Mouse (Mus musculus) midbrain, embryonic 16.5 days (tissue): Measurements from ENCODE around the gene Ankrd61. TPM values are rescaled to one million over a fixed set of nuclear protein-coding genes. Genes with fewer than 3 reads are reported as not detected.

Source experiments
- ATAC-seq: fragments of 200-750 bp; cut with Nextera tagmentation; 2 replicates; pipeline ENCODE4 v1.8.0; 2017; ENCODE audit warnings: moderate TSS enrichment
- H3K27ac ChIP-seq: fragments of 300-500 bp; sonication (generic); 2 replicates; pipeline ENCODE4 v1.5.1; 2014; ENCODE audit warnings: mild to moderate bottlenecking, low read length, mixed read lengths
- H3K27me3 ChIP-seq: fragments of 300-500 bp; sonication (generic); 2 replicates; pipeline ENCODE4 v1.6.1; 2014; ENCODE audit warnings: low read depth, low read length, mixed read lengths; ENCODE audit not compliant: control insufficient read depth, insufficient read depth
- H3K36me3 ChIP-seq: fragments of 300-500 bp; sonication (generic); 2 replicates; pipeline ENCODE4 v1.6.1; 2014; ENCODE audit warnings: mild to moderate bottlenecking, low read length, moderate library complexity, mixed read lengths; ENCODE audit not compliant: control insufficient read depth, insufficient read depth
- H3K4me1 ChIP-seq: fragments of 300-500 bp; sonication (generic); 2 replicates; pipeline ENCODE4 v1.6.1; 2014; ENCODE audit warnings: mild to moderate bottlenecking, low read length, mixed read lengths; ENCODE audit not compliant: control insufficient read depth, insufficient read depth
- H3K4me2 ChIP-seq: fragments of 300-500 bp; sonication (generic); 2 replicates; pipeline ENCODE4 v1.6.1; 2014; ENCODE audit warnings: mild to moderate bottlenecking, low read length, mixed read lengths
- H3K4me3 ChIP-seq: fragments of 300-500 bp; sonication (generic); 2 replicates; pipeline ENCODE4 v1.5.1; 2014; ENCODE audit warnings: low read depth, mild to moderate bottlenecking, low read length, moderate library complexity, mixed read lengths
- H3K9ac ChIP-seq: fragments of 300-500 bp; sonication (generic); 2 replicates; pipeline ENCODE4 v1.6.1; 2014; ENCODE audit warnings: low read depth, low read length, mixed read lengths
- H3K9me3 ChIP-seq: fragments of 300-500 bp; sonication (generic); replicated peaks from 2 replicates; pipeline ENCODE4 v1.6.1; 2014; ENCODE audit warnings: mild to moderate bottlenecking, low read length, mixed read lengths; ENCODE audit not compliant: control insufficient read depth, poor library complexity, severe bottlenecking
- WGBS: fragments of 180-500 bp; shearing (Covaris S2); extraction: QIAGEN DNeasy Blood & Tissue Kit; methylation state at CpG from one replicate; pipeline ENCODE4 v1.1.7; 2014; 5-methylcytosine and 5-hydroxymethylcytosine counted together
- polyA plus RNA-seq: library from polyadenylated mRNA; unstranded; fragments of >200 nt; fragmentation: Nextera tagmentation; extraction: Ambion mirVana; gene quantifications from 2 replicates; pipeline ENCODE4 v1.2.1, GENCODE M21; 2015

Ankrd61 gene
- polyA plus RNA-seq, 1 experiment from 2014 or later = 0.78 TPM

DNA sequence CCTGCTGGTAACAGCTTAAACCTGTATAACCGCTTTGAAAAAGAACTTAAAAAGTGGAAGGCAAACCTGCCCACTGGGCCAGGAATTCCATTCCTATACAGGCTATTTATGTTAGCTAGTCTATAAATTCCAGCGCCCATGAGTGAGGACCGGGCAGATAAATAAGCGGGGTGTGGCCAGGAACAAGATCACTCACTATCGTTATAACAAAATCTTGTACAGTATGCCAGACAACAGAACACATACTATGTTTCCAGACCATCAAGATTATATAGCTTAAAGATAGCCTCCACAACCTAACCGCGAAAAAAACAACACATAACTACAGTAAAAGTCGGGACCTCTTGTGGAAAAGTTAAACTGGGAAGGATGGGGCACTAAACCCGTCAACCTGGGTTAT, 11.4 kb upstream of the Ankrd61 start:
- Histone ChIP-seq H3K4me1 (peaks cover 19% of the 10 kb centered on the region), H3K9ac (peak overlapping the region; percentile 71), H3K4me2 (peak overlapping the region; percentile 90), H3K27ac (peak overlapping the region; percentile 88), H3K4me3 (peak overlapping the region; percentile 66), H3K9me3 (no peaks in the 10 kb centered on the region), H3K27me3 (no peaks in the 10 kb centered on the region), H3K36me3 (peaks cover 11% of the 10 kb centered on the region)
- 3% methylated on average over 9 of the region's 9 CpGs for WGBS
- ATAC-seq = peak; percentile 10; the same call in 1 of the 2 replicates

DNA sequence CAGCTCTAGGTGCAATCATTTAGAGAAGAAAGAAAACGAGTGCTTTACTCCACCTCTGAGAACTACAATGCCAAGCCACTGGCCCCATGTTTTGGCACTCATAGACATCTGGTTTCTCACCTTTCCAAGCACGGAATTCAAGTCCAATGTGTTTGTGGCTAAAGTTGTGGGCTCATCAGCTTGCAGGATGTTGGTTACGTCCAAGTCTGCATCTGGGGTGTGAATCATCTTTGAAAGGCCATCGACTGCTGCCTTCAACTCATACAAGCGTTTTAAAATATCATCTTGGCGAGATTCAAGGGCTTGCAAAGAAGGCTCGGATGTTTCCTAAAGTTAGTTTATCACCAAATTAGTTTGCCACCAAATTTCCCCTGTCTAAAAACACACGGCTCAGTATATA, 8.9 kb upstream of the Ankrd61 start:
- H3K4me1 ChIP-seq = peaks cover 19% of the 10 kb centered on the region
- 87% methylated on average over 8 of the region's 8 CpGs for WGBS
- H3K9ac ChIP-seq = no peak overlapping the region
- no peak overlapping the region for H3K4me2 ChIP-seq
- H3K36me3 ChIP-seq = peaks cover 31% of the 10 kb centered on the region
- ATAC-seq = no peak
- H3K9me3 ChIP-seq = no peaks in the 10 kb centered on the region
- H3K4me3 ChIP-seq = no peak overlapping the region
- no peak overlapping the region for H3K27ac ChIP-seq
- no peaks in the 10 kb centered on the region for H3K27me3 ChIP-seq

DNA sequence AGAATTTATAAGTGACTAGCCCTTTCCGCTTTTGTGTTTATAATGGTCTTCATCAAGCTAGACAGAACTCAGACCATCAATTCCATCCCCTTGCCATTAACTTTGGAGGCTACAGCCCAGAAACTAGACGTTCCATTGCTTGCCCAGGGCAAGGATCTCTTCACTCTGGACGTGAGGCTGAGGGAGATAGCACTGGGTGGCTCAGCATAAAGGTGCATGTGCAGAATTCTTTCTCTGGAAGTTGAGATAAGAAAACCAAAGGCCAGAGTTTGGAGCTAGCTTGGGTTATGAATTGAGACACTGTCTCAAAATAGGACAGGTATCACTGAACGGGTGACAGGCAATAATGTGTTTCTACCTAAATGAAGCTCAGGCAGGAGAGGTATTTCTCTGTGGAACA, 6.3 kb upstream of the Ankrd61 start:
- H3K4me2 ChIP-seq = no peak overlapping the region
- no peak overlapping the region for H3K4me3 ChIP-seq
- 91% methylated on average over 4 of the region's 4 CpGs for WGBS
- H3K9ac ChIP-seq = no peak overlapping the region
- H3K4me1 ChIP-seq = peaks cover 7% of the 10 kb centered on the region
- no peaks in the 10 kb centered on the region for H3K27me3 ChIP-seq
- ATAC-seq = no peak
- no peaks in the 10 kb centered on the region for H3K9me3 ChIP-seq
- H3K27ac ChIP-seq = no peak overlapping the region
- peaks cover 33% of the 10 kb centered on the region for H3K36me3 ChIP-seq

DNA sequence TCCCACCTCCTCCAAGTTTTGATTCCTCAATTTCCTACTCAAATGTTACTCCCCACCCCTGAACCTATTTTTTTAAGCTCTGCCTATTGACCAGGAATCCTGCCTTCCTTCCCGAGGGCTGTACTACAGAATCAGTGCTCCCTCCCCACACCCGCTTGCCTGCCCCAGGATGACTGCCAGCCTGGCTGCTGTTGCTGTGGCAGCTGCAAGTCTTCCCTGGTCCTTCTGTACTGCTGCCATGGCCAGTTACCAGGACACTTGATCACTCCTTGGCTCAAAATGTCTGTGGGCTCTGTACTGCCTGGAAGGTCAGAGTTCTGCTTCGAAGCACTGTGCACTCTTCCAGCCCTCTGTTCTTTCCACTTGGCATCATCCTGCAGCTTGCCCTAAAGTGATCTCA, 4.6 kb upstream of the Ankrd61 start:
- no peaks in the 10 kb centered on the region for H3K27me3 ChIP-seq
- no peak overlapping the region for H3K4me3 ChIP-seq
- ATAC-seq = no peak
- H3K36me3 ChIP-seq = peaks cover 38% of the 10 kb centered on the region
- H3K4me1 ChIP-seq = no peaks in the 10 kb centered on the region
- 80% methylated on average over 3 of the region's 3 CpGs for WGBS
- H3K4me2 ChIP-seq = no peak overlapping the region
- no peaks in the 10 kb centered on the region for H3K9me3 ChIP-seq
- H3K27ac ChIP-seq = no peak overlapping the region
- H3K9ac ChIP-seq = no peak overlapping the region

DNA sequence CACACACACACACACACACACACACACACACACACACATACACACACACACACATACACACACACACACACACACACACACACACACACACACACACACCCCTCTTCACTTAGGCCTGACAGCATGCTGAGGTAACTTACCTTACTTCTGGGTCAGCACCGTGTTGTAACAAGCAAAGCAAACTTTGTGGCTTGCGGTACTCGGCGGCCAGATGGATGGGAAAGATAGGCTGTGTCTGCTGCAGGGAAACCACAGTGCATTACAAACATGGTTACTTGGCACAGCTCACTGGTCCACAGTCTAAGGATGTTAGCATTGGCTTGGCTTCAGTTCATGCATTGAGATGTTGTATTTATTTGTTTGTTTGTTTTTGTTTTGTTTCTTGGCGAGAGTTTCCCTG, 4.1 kb downstream of the Ankrd61 start:
- Histone ChIP-seq H3K4me1 (no peaks in the 10 kb centered on the region), H3K27ac (no peak overlapping the region), H3K9ac (no peak overlapping the region), H3K4me2 (no peak overlapping the region), H3K4me3 (no peak overlapping the region), H3K27me3 (no peaks in the 10 kb centered on the region), H3K9me3 (no peaks in the 10 kb centered on the region), H3K36me3 (peaks cover 22% of the 10 kb centered on the region)
- ATAC-seq = no peak
- 89% methylated on average over 5 of the region's 5 CpGs for WGBS

DNA sequence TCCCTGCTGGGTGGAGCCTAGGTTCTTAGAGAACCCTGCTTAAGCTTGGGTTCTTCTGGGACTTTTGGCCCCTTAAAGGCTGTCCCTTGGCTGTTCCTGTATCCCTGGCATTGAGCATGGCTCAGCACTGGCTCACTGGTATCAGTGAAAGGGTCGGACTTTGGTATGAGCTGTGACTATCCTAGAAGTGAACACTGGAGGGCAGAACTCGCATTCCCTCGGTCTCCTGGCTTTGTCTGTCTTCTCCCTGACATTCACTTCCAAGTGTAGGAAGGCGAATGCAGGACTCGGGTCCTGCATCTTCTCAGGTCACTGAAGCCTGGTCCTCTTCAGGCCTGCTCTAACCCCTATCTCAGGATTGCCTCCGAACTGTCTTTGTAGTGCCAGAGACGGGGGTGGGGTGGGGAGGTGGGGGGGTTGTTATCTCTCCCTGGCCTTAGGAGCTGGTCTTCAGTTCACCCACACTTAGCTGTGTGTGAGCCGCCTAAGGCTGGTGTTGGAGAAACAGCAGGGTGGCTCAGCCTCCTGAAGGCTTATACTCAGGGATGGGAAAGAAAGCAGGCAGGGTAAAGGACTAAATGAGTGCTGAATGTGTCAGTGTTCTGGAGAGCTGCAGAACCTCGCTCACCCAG, 5.1 kb downstream of the Ankrd61 start:
- Histone ChIP-seq H3K27ac (no peak overlapping the region), H3K36me3 (peaks cover 22% of the 10 kb centered on the region), H3K4me3 (no peak overlapping the region), H3K4me2 (no peak overlapping the region), H3K9me3 (no peaks in the 10 kb centered on the region), H3K9ac (no peak overlapping the region), H3K4me1 (no peaks in the 10 kb centered on the region), H3K27me3 (no peaks in the 10 kb centered on the region)
- ATAC-seq = no peak
- WGBS = 81% methylated on average over 9 of the region's 9 CpGs

DNA sequence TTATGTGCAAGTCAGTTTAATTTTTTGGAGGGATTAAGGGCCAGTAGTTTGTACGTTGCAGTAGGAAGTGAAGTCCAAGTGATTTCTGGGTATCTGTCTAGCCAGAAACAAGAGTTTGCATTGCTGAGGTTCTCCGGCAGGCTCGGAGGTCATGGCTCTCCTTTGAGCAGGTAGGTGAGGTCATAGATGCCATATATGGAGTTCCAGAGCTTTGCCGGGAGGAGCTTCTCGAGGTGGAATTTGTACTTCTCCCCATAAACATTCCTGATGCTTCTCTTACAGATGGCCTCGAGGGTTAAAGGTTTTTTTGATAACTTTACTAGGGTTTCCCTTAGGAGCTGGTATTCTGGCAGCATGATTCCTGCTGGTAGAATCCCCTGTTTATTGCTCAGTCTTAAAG, 6.7 kb downstream of the Ankrd61 start:
- H3K36me3 ChIP-seq = peaks cover 29% of the 10 kb centered on the region
- WGBS = 93% methylated on average over 6 of the region's 6 CpGs
- ATAC-seq = no peak

DNA sequence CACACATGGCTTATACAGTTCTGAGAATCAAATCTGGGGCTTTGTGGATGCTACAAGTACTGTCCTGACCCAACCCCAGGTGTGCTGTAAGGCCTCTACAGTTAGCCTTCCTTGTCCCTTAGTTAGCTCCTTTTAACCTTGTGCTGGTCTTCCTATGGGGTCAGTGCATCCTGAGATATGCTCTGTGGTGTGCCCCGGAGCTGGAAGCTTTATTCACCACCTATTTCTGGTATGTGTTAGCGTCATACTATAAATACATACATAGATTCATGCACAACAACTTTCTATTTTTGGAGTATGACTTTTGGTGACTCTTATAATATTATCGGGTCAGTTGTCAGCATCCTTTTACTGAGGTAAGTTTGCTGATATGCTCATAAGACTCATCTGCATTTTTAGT, 12.2 kb downstream of the Ankrd61 start:
- H3K9ac ChIP-seq = no peak overlapping the region
- no peaks in the 10 kb centered on the region for H3K27me3 ChIP-seq
- peaks cover 53% of the 10 kb centered on the region for H3K36me3 ChIP-seq
- H3K4me2 ChIP-seq = no peak overlapping the region
- H3K4me3 ChIP-seq = no peak overlapping the region
- no peaks in the 10 kb centered on the region for H3K4me1 ChIP-seq
- ATAC-seq = no peak
- no peaks in the 10 kb centered on the region for H3K9me3 ChIP-seq
- over 99% methylated on average over 3 of the region's 3 CpGs for WGBS
- no peak overlapping the region for H3K27ac ChIP-seq

More for the DNA sequence above, 6.7 kb downstream of the Ankrd61 start:
- H3K27ac ChIP-seq = no peak overlapping the region
- H3K4me2 ChIP-seq = no peak overlapping the region
- no peak overlapping the region for H3K4me3 ChIP-seq
- H3K27me3 ChIP-seq = no peaks in the 10 kb centered on the region
- H3K4me1 ChIP-seq = no peaks in the 10 kb centered on the region
- no peaks in the 10 kb centered on the region for H3K9me3 ChIP-seq
- no peak overlapping the region for H3K9ac ChIP-seq

DNA sequence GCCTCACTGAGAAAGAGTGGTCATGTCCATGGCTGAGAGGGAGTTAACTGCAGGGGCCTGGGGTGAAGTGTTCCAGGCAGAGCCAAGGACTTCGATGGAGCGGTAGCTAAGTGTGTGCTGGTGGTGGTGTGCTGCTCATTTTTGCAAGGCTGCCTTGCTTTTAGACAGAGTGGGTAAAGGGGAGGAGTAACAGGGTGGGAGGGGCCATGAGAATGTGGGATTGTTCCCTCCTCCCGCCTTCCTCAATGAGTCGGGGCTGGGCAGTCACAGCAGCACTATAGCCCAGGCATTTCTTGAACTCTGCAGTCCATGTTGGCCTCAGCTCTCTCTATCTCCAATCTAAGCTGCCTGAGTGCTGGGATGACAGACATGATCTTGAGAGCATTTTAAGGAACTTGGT, 22.9 kb downstream of the Ankrd61 start:
- Histone ChIP-seq H3K4me2 (no peak overlapping the region), H3K27ac (no peak overlapping the region), H3K4me1 (no peaks in the 10 kb centered on the region), H3K9me3 (no peaks in the 10 kb centered on the region), H3K27me3 (no peaks in the 10 kb centered on the region), H3K9ac (no peak overlapping the region), H3K4me3 (no peak overlapping the region), H3K36me3 (peaks cover 37% of the 10 kb centered on the region)
- no peak for ATAC-seq
- whole genome bisulfite sequencing = 71% methylated on average over 4 of the region's 4 CpGs
